Mouse (Mus musculus) cerebellum, postnatal 4 days (tissue): ENCODE results near the gene Serpinb3a.
A peak's percentile ranks its signal among the peaks of the same experiment; 100 is the strongest.
"Not testable (repeated sequence)": the region's sequence is repeated elsewhere in the genome, so short reads cannot be mapped to it uniquely, and the experiment has no call there.

ENCODE experiments used
- DNase-seq, 2 experiments: peaks; one replicate each; pipeline ENCODE4 v3.0.0; 2022; ENCODE audit warnings: low spot score in 2 of 2, mixed read lengths in 1 of 2

Serpinb3a gene

GRCm38 (mm10) chr1:107052203-107052602, at the start of gene Serpinb3a:
Serpinb3a (minus strand) TSS chr1:107052303.
- DNase-seq: no peak

GRCm38 (mm10) chr1:107098417-107098816, 46.3 kb upstream of the Serpinb3a start:
- DNase-seq: no peak

- DNase-seq: no peak
Measured at GRCm38 (mm10) chr1:107083406-107083805, 31.3 kb upstream of the Serpinb3a start, which contains the start of gene Serpinb3d. Serpinb3d (minus strand) TSS chr1:107083506.

- DNase-seq: not testable (repeated sequence)
Measured at GRCm38 (mm10) chr1:107034236-107034635, 17.9 kb downstream of the Serpinb3a start.

- no peak for DNase-seq
Measured at GRCm38 (mm10) chr1:107025886-107026285, 26.2 kb downstream of the Serpinb3a start.

GRCm38 (mm10) chr1:107015210-107015609, 36.9 kb downstream of the Serpinb3a start:
- no peak for DNase-seq

- DNase-seq: peak in 1 of 2 experiments; percentile 30
Measured at GRCm38 (mm10) chr1:107014530-107014929, 37.6 kb downstream of the Serpinb3a start.

GRCm38 (mm10) chr1:107006316-107006715, 45.8 kb downstream of the Serpinb3a start:
- DNase-seq: no peak

- no peak for DNase-seq
Measured at GRCm38 (mm10) chr1:107001754-107002153, 50.3 kb downstream of the Serpinb3a start.

- no peak for DNase-seq
Measured at GRCm38 (mm10) chr1:107000424-107000823, 51.7 kb downstream of the Serpinb3a start.
